Mouse (Mus musculus): ENCODE data around the gene Sptlc2.

GRCm38 (mm10) chr12:87369319-87369718, 18.8 kb downstream of the Sptlc2 start:
- TF ChIP-seq CTCF (IDR thresholded peaks at IDR 0.05; ENCODE audit: borderline replicate concordance, extremely low read depth, insufficient read depth, insufficient read length): no peak
- no peak for TF ChIP-seq POLR2A (IDR thresholded peaks at IDR 0.05; ENCODE audit: borderline replicate concordance, extremely low read depth, insufficient read depth, insufficient read length, poor library complexity, severe bottlenecking)

Measured in brain, embryonic 14.5 days (tissue).